Mouse (Mus musculus): Measurements from ENCODE around the gene Chpf2. TPM values are rescaled to one million over a fixed set of nuclear protein-coding genes. Genes with fewer than 3 reads are reported as not detected.
A peak's percentile ranks its signal among the peaks of the same experiment; 100 is the strongest.

Chpf2 gene
- total RNA-seq, 2 experiments from 2014 or later, result 12.4 to 14.3 TPM

GRCm38 (mm10) chr5:24589511-24590500, 3.3 kb downstream of the Chpf2 start:
- no peak for DNase-seq
- intact Hi-C loops (cut with DNase I), result no loop called here

GRCm38 (mm10) chr5:24591268-24591721, 4.8 kb downstream of the Chpf2 start:
- intact Hi-C loops (cut with DNase I), result no loop called here

GRCm38 (mm10) chr5:24591796-24592470, 5.4 kb downstream of the Chpf2 start:
- no peak for DNase-seq
- intact Hi-C loops (cut with DNase I), result no loop called here

More at GRCm38 (mm10) chr5:24591268-24591721, 4.8 kb downstream of the Chpf2 start:
- DNase-seq, result no peak

GRCm38 (mm10) chr5:24592471-24593160, 6.1 kb downstream of the Chpf2 start:
- intact Hi-C loops (cut with DNase I), result no loop called here
- no peak for DNase-seq

GRCm38 (mm10) chr5:24593230-24593629, 6.7 kb downstream of the Chpf2 start:
- DNase-seq, result no peak
- intact Hi-C loops (cut with DNase I), result no loop called here

GRCm38 (mm10) chr5:24593928-24594327, 7.4 kb downstream of the Chpf2 start:
- intact Hi-C loops (cut with DNase I), result no loop called here
- no peak for DNase-seq

- intact Hi-C loops (cut with DNase I), result no loop called here
- DNase-seq, result no peak
Observed at GRCm38 (mm10) chr5:24594346-24594745, 7.8 kb downstream of the Chpf2 start.

GRCm38 (mm10) chr5:24595261-24595660, 8.7 kb downstream of the Chpf2 start:
- DNase-seq, result no peak
- intact Hi-C loops (cut with DNase I), result loop anchor here (5.0 kb wide), 1 partner anchor 63 kb away; no protein-coding TSS in a partner anchor

- no peak for DNase-seq
- intact Hi-C loops (cut with DNase I), result loop anchor here (5.0 kb wide), 1 partner anchor 64 kb away; no protein-coding TSS in a partner anchor
Observed at GRCm38 (mm10) chr5:24595786-24596380, 9.3 kb downstream of the Chpf2 start.

GRCm38 (mm10) chr5:24596519-24597171, 10.1 kb downstream of the Chpf2 start:
- no peak for DNase-seq
- intact Hi-C loops (cut with DNase I), result loop anchor here (5.0 kb wide), 1 partner anchor 64 kb away; no protein-coding TSS in a partner anchor

GRCm38 (mm10) chr5:24597221-24597728, 10.7 kb downstream of the Chpf2 start:
- DNase-seq, result peak; percentile 77 to 86
- intact Hi-C loops (cut with DNase I), result loop anchor here (5.0 kb wide), 1 partner anchor 65 kb away; no protein-coding TSS in a partner anchor

GRCm38 (mm10) chr5:24597901-24598569, 11.5 kb downstream of the Chpf2 start:
- intact Hi-C loops (cut with DNase I), result loop anchor here (2.0 to 5.0 kb wide), 2 partner anchors 53 to 66 kb away; no protein-coding TSS in a partner anchor
- no peak for DNase-seq

GRCm38 (mm10) chr5:24598570-24599006, 12.0 kb downstream of the Chpf2 start:
- DNase-seq, result peak; percentile 79 to 85
- intact Hi-C loops (cut with DNase I), result loop anchor here (1.0 to 5.0 kb wide), 3 partner anchors 52 to 88 kb away; no protein-coding TSS in a partner anchor

- DNase-seq, result no peak
- intact Hi-C loops (cut with DNase I), result loop anchor here (1.0 to 5.0 kb wide), 3 partner anchors 52 to 89 kb away; no protein-coding TSS in a partner anchor
Observed at GRCm38 (mm10) chr5:24599137-24599536, 12.6 kb downstream of the Chpf2 start.

GRCm38 (mm10) chr5:24600236-24600635, 13.7 kb downstream of the Chpf2 start:
- DNase-seq, result no peak
- intact Hi-C loops (cut with DNase I), result no loop called here

- intact Hi-C loops (cut with DNase I), result no loop called here
- peak; percentile 52 for DNase-seq
Observed at GRCm38 (mm10) chr5:24601071-24601835, 14.7 kb downstream of the Chpf2 start.

- peak; percentile 82 to 86 for DNase-seq
- intact Hi-C loops (cut with DNase I), result no loop called here
Observed at GRCm38 (mm10) chr5:24601911-24602750, 15.6 kb downstream of the Chpf2 start.
